10 mouse cellular contexts compared by ENCODE assay signal in genomic region chr9:63147296-63147695, GRCm38 (mm10). TPM values are rescaled to one million over a fixed set of nuclear protein-coding genes. Genes with fewer than 3 reads are reported as not detected.
DNase-seq lines count a peak whose midpoint lies in the region; ATAC-seq lines count a peak whose summit lies in the region.
"Had no signal": no experiment of that assay in that cellular context is flagged by ENCODE, and none has a peak within 500 bp of the region (broad histone marks: within the 10 kb centered on the region; RNA-seq: fewer than 3 reads in every experiment).

No protein-coding gene starts in this region.

- 0 out of 2 replicates have a peak overlapping the region, but pooled peaks have one; percentile 23 for H3K4me3 ChIP-seq in kidney, embryonic 14.5 days (ENCODE audit: low read length)
- H3K4me3 ChIP-seq in embryonic facial prominence, embryonic 10.5 days, result peak overlapping the region; percentile 36
- 0 out of 2 replicates have a peak overlapping the region, but pooled peaks have one; percentile 13 for H3K4me3 ChIP-seq in forebrain, embryonic 15.5 days
- peak overlapping the region; percentile 33 for H3K4me3 ChIP-seq in limb, embryonic 13.5 days
- H3K4me3 ChIP-seq: left cerebral cortex, adult 2 months had no signal

- peaks cover 28% of the 10 kb centered on the region for H3K4me1 ChIP-seq in kidney, embryonic 14.5 days (ENCODE audit: control insufficient read depth, insufficient read depth, low read length)
- H3K4me1 ChIP-seq in embryonic facial prominence, embryonic 10.5 days, result peaks cover 79% of the 10 kb centered on the region
- peaks cover 68% of the 10 kb centered on the region for H3K4me1 ChIP-seq in forebrain, embryonic 15.5 days
- H3K4me1 ChIP-seq in limb, embryonic 13.5 days, result peaks cover 63% of the 10 kb centered on the region

- H3K27me3 ChIP-seq in kidney, embryonic 14.5 days (ENCODE audit: control insufficient read depth, insufficient read depth, low read length), result peaks cover 99% of the 10 kb centered on the region
- peaks cover 100% of the 10 kb centered on the region for H3K27me3 ChIP-seq in embryonic facial prominence, embryonic 10.5 days (replicated peaks; ENCODE audit: low read depth, poor library complexity, severe bottlenecking)
- H3K27me3 ChIP-seq in forebrain, embryonic 15.5 days, result peaks cover 99% of the 10 kb centered on the region
- peaks cover 100% of the 10 kb centered on the region for H3K27me3 ChIP-seq in limb, embryonic 13.5 days

- no peak for ATAC-seq in kidney, embryonic 14.5 days (ENCODE audit: low FRiP score, low TSS enrichment)
- ATAC-seq in forebrain, embryonic 15.5 days (replicated peaks), result no peak
- no peak for ATAC-seq in limb, embryonic 13.5 days (ENCODE audit: low FRiP score, low read depth)
- ATAC-seq in granulocyte monocyte progenitor cell, adult 5-6 weeks (replicated peaks; ENCODE audit: poor library complexity, severe bottlenecking), result no peak

- no peak overlapping the region for H3K9ac ChIP-seq in kidney, embryonic 14.5 days (ENCODE audit: low read depth, low read length)
- no peak overlapping the region for H3K9ac ChIP-seq in forebrain, embryonic 15.5 days (replicated peaks)
- no peak overlapping the region for H3K9ac ChIP-seq in limb, embryonic 13.5 days

- H3K36me3 ChIP-seq in kidney, embryonic 14.5 days (ENCODE audit: control insufficient read depth, insufficient read depth, low read length), result no peaks in the 10 kb centered on the region
- H3K36me3 ChIP-seq in embryonic facial prominence, embryonic 10.5 days (replicated peaks), result no peaks in the 10 kb centered on the region
- no peaks in the 10 kb centered on the region for H3K36me3 ChIP-seq in forebrain, embryonic 15.5 days
- no peaks in the 10 kb centered on the region for H3K36me3 ChIP-seq in limb, embryonic 13.5 days

- 1% methylated on average over 9 of the region's 9 CpGs for WGBS in kidney, embryonic 14.5 days
- under 1% methylated on average over 9 of the region's 9 CpGs for whole genome bisulfite sequencing in embryonic facial prominence, embryonic 10.5 days
- under 1% methylated on average over 9 of the region's 9 CpGs for WGBS in forebrain, embryonic 15.5 days
- under 1% methylated on average over 9 of the region's 9 CpGs for WGBS in limb, embryonic 13.5 days

- DNase-seq in kidney, adult 11 months, result no peak
- DNase-seq in embryonic facial prominence, embryonic 10.5 days (ENCODE audit: low spot score), result no peak
- DNase-seq in thymus, postnatal 25 days, result no peak
- DNase-seq: gastrocnemius, postnatal 10 days; kidney, postnatal 14 days had no signal

- H3K4me2 ChIP-seq in kidney, embryonic 14.5 days (replicated peaks; ENCODE audit: low read depth, low read length), result no peak overlapping the region
- no peak overlapping the region for H3K4me2 ChIP-seq in forebrain, embryonic 15.5 days (replicated peaks)
- peak overlapping the region; percentile 49; the same call in 1 of the 2 replicates for H3K4me2 ChIP-seq in limb, embryonic 13.5 days (replicated peaks)

- no peaks in the 10 kb centered on the region for H3K9me3 ChIP-seq in kidney, embryonic 14.5 days (ENCODE audit: control insufficient read depth, low read length)
- no peaks in the 10 kb centered on the region for H3K9me3 ChIP-seq in embryonic facial prominence, embryonic 10.5 days
- no peaks in the 10 kb centered on the region for H3K9me3 ChIP-seq in forebrain, embryonic 15.5 days
- no peaks in the 10 kb centered on the region for H3K9me3 ChIP-seq in limb, embryonic 13.5 days

- no peak overlapping the region for H3K27ac ChIP-seq in kidney, embryonic 14.5 days (ENCODE audit: low read depth, low read length)
- no peak overlapping the region for H3K27ac ChIP-seq in embryonic facial prominence, embryonic 10.5 days (replicated peaks)
- no peak overlapping the region for H3K27ac ChIP-seq in forebrain, embryonic 15.5 days (replicated peaks)
- H3K27ac ChIP-seq in limb, embryonic 13.5 days, result no peak overlapping the region
- H3K27ac ChIP-seq: left cerebral cortex, adult 2 months had no signal

RNA-seq across cellular contexts. Expression of gene Skor1, which starts 1.5 kb away (rescaled TPM):
- polyA plus RNA-seq in kidney, embryonic 14.5 days (2014; fragmentation: Nextera tagmentation; extraction: Ambion mirVana), result not detected in 2 replicates
- 0.06 and 0.10 TPM in 2 replicates for polyA plus RNA-seq in embryonic facial prominence, embryonic 10.5 days (2016; fragmentation: Nextera tagmentation; extraction: Ambion mirVana)
- 0.36 and 0.61 TPM in 2 replicates for polyA plus RNA-seq in forebrain, embryonic 15.5 days (2015; fragmentation: Nextera tagmentation; extraction: Ambion mirVana)
- polyA plus RNA-seq in limb, embryonic 13.5 days (2015; fragmentation: Nextera tagmentation; extraction: Ambion mirVana), result 0.06 TPM in 1 of 2 replicates, not detected in the other
- total RNA-seq in granulocyte monocyte progenitor cell, adult 5-6 weeks (2014; fragmentation: Nextera tagmentation), result not detected in 2 replicates
- total RNA-seq in granulocyte monocyte progenitor cell, adult 5-6 weeks (2017), result not detected in 2 replicates
